Mouse (Mus musculus) neural tube, embryonic 10.5 days (tissue): ENCODE data around the gene Rabep1.

Experiments
- DNase-seq: peaks from one replicate; pipeline ENCODE4 v3.0.0-alpha.2; 2017; ENCODE audit warnings: low spot score; ENCODE audit errors: extremely low spot score

The Rabep1 gene

GRCm38 (mm10) chr11:70973947-70974346, 129.4 kb downstream of the Rabep1 start:
- no peak for DNase-seq

- no peak for DNase-seq
Observed at GRCm38 (mm10) chr11:70975193-70975592, 130.6 kb downstream of the Rabep1 start.

DNA sequence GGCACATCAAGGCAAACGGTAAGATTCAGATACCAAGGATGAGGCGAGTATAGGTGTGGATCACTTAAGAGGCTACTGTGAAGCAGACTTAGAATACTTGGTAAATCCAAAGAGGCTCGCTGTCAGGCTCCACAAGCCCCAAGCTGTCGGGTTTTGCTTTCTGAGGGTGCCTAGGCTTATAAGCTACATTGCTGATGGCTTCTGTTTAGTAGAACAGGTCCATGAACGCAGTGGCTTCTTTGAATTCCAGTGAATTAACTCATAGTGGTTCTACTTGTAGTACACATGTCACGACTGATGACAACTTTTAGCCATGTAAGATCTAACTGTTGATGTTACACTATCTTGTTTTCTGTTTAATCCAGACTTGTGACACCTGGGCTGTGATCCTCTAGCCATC, 132.7 kb downstream of the Rabep1 start:
- DNase-seq: no peak

GRCm38 (mm10) chr11:70980232-70980631, 135.7 kb downstream of the Rabep1 start:
- no peak for DNase-seq

DNA sequence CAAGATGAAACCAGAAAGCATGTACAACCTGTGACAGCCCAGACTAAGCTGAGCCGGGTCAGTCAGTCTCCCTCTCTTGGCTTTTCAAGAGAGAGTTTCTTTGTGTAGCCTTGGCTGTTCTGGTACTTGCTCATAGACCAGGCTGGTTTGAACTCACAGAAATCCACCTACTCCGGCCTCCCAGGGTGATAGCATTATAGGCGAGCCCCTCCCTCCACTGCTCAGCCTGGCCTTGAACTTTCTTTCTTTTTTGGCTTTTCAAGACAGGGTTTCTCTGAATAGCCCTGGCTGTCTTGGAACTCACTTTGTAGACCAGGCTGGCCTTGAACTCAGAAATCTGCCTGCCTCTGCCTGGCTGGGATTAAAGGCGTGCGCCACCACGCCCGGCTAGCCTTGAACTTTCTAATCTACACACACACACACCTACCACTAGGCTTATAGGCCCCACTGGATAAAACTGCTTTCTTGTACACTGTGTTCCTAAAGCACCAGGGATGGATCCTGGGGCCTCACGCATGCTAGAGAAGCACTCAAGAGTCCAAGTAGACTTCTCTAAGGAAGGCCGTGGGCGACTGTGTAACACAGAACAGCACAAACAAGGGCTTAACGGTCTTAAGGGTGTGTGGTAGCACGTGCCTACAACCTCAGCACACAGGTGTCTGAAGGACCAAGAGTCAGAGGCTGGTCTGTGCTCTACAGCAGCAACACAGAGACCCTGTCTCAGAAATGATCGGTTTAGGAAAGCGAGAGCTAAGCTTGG, 136.4 kb downstream of the Rabep1 start:
- no peak for DNase-seq

DNA sequence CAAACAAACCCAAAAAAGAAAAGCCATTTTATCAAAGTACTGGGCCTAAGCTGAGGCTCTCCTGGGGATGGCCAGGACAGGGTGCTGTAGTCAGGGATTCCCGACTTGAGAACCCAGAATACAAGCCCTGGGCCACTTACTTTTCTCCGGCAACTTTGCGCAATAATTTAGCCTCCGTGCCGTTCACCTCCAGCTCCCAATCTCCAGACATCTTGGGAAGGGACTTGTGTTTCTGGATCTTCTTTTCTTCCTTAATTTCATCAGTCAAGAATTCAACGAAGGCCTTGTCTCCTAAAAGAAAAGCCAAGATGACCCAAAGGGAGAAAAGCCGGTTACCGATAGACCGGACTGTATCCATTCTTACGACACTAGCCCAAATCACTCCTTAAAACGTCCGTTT, 137.5 kb downstream of the Rabep1 start:
- no peak for DNase-seq

DNA sequence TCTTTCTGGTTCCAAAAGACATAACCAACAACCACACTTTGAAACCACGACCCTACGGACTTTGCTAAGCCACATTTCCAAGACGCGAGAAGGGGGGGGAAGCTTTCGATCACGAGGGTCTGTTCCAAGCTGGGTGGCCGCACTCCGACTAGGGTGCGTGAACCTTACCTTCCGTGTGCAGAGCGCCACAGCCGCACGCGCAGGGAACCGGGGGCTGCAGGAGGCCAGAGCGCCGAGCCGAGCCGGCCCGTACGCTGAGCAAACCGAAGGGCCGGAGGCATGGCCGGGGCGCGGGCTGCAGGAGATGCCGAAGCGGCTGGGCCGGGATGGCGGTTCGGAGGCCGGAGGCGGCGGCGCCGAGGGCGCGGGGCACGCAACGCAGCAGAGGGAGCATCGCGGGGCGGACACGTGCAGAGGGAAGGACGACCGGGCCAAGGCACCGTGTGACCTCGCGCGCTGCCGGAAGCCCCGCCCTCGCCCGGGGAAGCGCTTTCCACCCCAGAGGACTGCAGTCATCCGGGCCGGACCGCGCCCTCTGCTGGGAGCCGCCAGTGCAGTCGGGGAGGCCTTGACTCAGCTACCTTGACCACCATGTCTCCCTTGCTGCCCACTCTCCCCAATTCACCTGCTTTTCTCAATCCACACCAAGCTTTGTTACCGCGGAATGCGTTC, 138.1 kb downstream of the Rabep1 start, which contains the start of gene C1qbp:
C1qbp (minus strand) TSS at position 470 of the 672 bp plus-strand sequence.
- DNase-seq: peak; percentile 95
